Mouse (Mus musculus): ENCODE measurements at regions not wholly inside any gene's neighbourhood (a gene's known extent, or its start where the extent isn't known, plus 50 kb on each side); places are given as distances from the start of the nearest gene placed in this dataset.

- Histone ChIP-seq H3K27ac (0 out of 2 replicates have a peak overlapping the region, but pooled peaks have one; percentile 28), H3K4me1 (no peaks in the 10 kb centered on the region), H3K4me2 (no peak overlapping the region), H3K27me3 (no peaks in the 10 kb centered on the region), H3K9ac (no peak overlapping the region), H3K36me3 (no peaks in the 10 kb centered on the region), H3K4me3 (replicated peaks) (no peak overlapping the region), H3K9me3 (replicated peaks) (no peaks in the 10 kb centered on the region)
- WGBS = 65% methylated on average over 3 of the region's 3 CpGs
- ATAC-seq (replicated peaks; ENCODE audit: low FRiP score) = peak; percentile 62
These were observed 159.6 kb upstream of the Nlrp1b start for GRCm38 (mm10) chr11:71390151-71390550.

- WGBS = 35% methylated on average over 3 of the region's 3 CpGs
These were observed 160.1 kb upstream of the Nlrp1b start for GRCm38 (mm10) chr11:71390616-71391015.

GRCm38 (mm10) chr11:71393406-71393805, 162.9 kb upstream of the Nlrp1b start:
- H3K27ac ChIP-seq = no peak overlapping the region
- no peaks in the 10 kb centered on the region for H3K27me3 ChIP-seq
- no peak overlapping the region for H3K4me2 ChIP-seq
- no peaks in the 10 kb centered on the region for H3K9me3 ChIP-seq (replicated peaks)
- no peak overlapping the region for H3K4me3 ChIP-seq (replicated peaks)
- ATAC-seq (replicated peaks; ENCODE audit: low FRiP score) = no peak
- WGBS = 82% methylated on average over 5 of the region's 5 CpGs
- H3K4me1 ChIP-seq = no peaks in the 10 kb centered on the region
- H3K9ac ChIP-seq = no peak overlapping the region
- H3K36me3 ChIP-seq = no peaks in the 10 kb centered on the region

More at GRCm38 (mm10) chr11:71390616-71391015, 160.1 kb upstream of the Nlrp1b start:
- no peak overlapping the region for H3K27ac ChIP-seq
- H3K27me3 ChIP-seq = no peaks in the 10 kb centered on the region
- H3K9ac ChIP-seq = no peak overlapping the region
- H3K4me3 ChIP-seq (replicated peaks) = no peak overlapping the region
- no peaks in the 10 kb centered on the region for H3K36me3 ChIP-seq
- H3K4me1 ChIP-seq = no peaks in the 10 kb centered on the region
- no peak for ATAC-seq (replicated peaks; ENCODE audit: low FRiP score)
- no peaks in the 10 kb centered on the region for H3K9me3 ChIP-seq (replicated peaks)
- no peak overlapping the region for H3K4me2 ChIP-seq

- H3K27me3 ChIP-seq = no peaks in the 10 kb centered on the region
- no peak overlapping the region for H3K4me2 ChIP-seq
- WGBS = 55% methylated on average over 4 of the region's 4 CpGs
- no peak for ATAC-seq (replicated peaks; ENCODE audit: low FRiP score)
- H3K36me3 ChIP-seq = no peaks in the 10 kb centered on the region
- no peaks in the 10 kb centered on the region for H3K9me3 ChIP-seq (replicated peaks)
- no peak overlapping the region for H3K4me3 ChIP-seq (replicated peaks)
- H3K4me1 ChIP-seq = no peaks in the 10 kb centered on the region
- no peak overlapping the region for H3K9ac ChIP-seq
- H3K27ac ChIP-seq = no peak overlapping the region
These were observed 164.5 kb upstream of the Nlrp1b start for GRCm38 (mm10) chr11:71395023-71395422.

GRCm38 (mm10) chr11:71395631-71396030, 165.1 kb upstream of the Nlrp1b start:
- Histone ChIP-seq H3K4me3 (replicated peaks) (no peak overlapping the region), H3K4me1 (no peaks in the 10 kb centered on the region), H3K4me2 (no peak overlapping the region), H3K36me3 (no peaks in the 10 kb centered on the region), H3K9ac (no peak overlapping the region), H3K9me3 (replicated peaks) (no peaks in the 10 kb centered on the region), H3K27me3 (no peaks in the 10 kb centered on the region), H3K27ac (no peak overlapping the region)
- ATAC-seq (replicated peaks; ENCODE audit: low FRiP score) = no peak
- 59% methylated on average over 1 of the region's 1 CpGs for WGBS

- Histone ChIP-seq H3K36me3 (no peaks in the 10 kb centered on the region), H3K9me3 (replicated peaks) (no peaks in the 10 kb centered on the region), H3K4me2 (no peak overlapping the region), H3K9ac (no peak overlapping the region), H3K4me3 (replicated peaks) (no peak overlapping the region), H3K27ac (no peak overlapping the region), H3K27me3 (no peaks in the 10 kb centered on the region), H3K4me1 (no peaks in the 10 kb centered on the region)
- WGBS = 89% methylated on average over 2 of the region's 2 CpGs
- no peak for ATAC-seq (replicated peaks; ENCODE audit: low FRiP score)
These were observed 169.8 kb upstream of the Nlrp1b start for GRCm38 (mm10) chr11:71400351-71400750.

- no peak for ATAC-seq (replicated peaks; ENCODE audit: low FRiP score)
- Histone ChIP-seq H3K9ac (no peak overlapping the region), H3K4me3 (replicated peaks) (no peak overlapping the region), H3K4me2 (no peak overlapping the region), H3K4me1 (no peaks in the 10 kb centered on the region), H3K36me3 (no peaks in the 10 kb centered on the region), H3K9me3 (replicated peaks) (no peaks in the 10 kb centered on the region), H3K27ac (no peak overlapping the region), H3K27me3 (no peaks in the 10 kb centered on the region)
- 100% methylated on average over 2 of the region's 2 CpGs for WGBS
These were observed 171.1 kb upstream of the Nlrp1b start for GRCm38 (mm10) chr11:71401411-71402276.

- Histone ChIP-seq H3K27ac (no peak overlapping the region), H3K4me2 (no peak overlapping the region), H3K36me3 (no peaks in the 10 kb centered on the region), H3K27me3 (no peaks in the 10 kb centered on the region), H3K9ac (no peak overlapping the region), H3K4me3 (replicated peaks) (no peak overlapping the region), H3K9me3 (replicated peaks) (no peaks in the 10 kb centered on the region), H3K4me1 (no peaks in the 10 kb centered on the region)
- 96% methylated on average over 3 of the region's 3 CpGs for WGBS
- ATAC-seq (replicated peaks; ENCODE audit: low FRiP score) = no peak
These were observed 173.8 kb upstream of the Nlrp1b start for GRCm38 (mm10) chr11:71404361-71404760.

- no peaks in the 10 kb centered on the region for H3K4me1 ChIP-seq
- WGBS = 77% methylated on average over 6 of the region's 6 CpGs
- no peak overlapping the region for H3K4me2 ChIP-seq
- H3K27me3 ChIP-seq = no peaks in the 10 kb centered on the region
- no peak overlapping the region for H3K27ac ChIP-seq
- H3K9ac ChIP-seq = no peak overlapping the region
- H3K9me3 ChIP-seq (replicated peaks) = no peaks in the 10 kb centered on the region
- ATAC-seq (replicated peaks; ENCODE audit: low FRiP score) = no peak
- H3K4me3 ChIP-seq (replicated peaks) = no peak overlapping the region
- no peaks in the 10 kb centered on the region for H3K36me3 ChIP-seq
These were observed 176.5 kb upstream of the Nlrp1b start for GRCm38 (mm10) chr11:71407043-71407442.

GRCm38 (mm10) chr11:71409211-71409765, 178.8 kb upstream of the Nlrp1b start:
- ATAC-seq (replicated peaks; ENCODE audit: low FRiP score) = no peak
- Histone ChIP-seq H3K9me3 (replicated peaks) (no peaks in the 10 kb centered on the region), H3K4me2 (no peak overlapping the region), H3K36me3 (no peaks in the 10 kb centered on the region), H3K9ac (no peak overlapping the region), H3K27me3 (no peaks in the 10 kb centered on the region), H3K4me1 (no peaks in the 10 kb centered on the region), H3K4me3 (replicated peaks) (no peak overlapping the region), H3K27ac (no peak overlapping the region)
- WGBS = 87% methylated on average over 6 of the region's 6 CpGs

GRCm38 (mm10) chr11:71410582-71410981, 180.0 kb upstream of the Nlrp1b start:
- Histone ChIP-seq H3K4me2 (no peak overlapping the region), H3K4me1 (0 out of 2 replicates have a peak, but pooled peaks cover 7% of the 10 kb centered on the region), H3K27me3 (no peaks in the 10 kb centered on the region), H3K27ac (no peak overlapping the region), H3K9me3 (replicated peaks) (no peaks in the 10 kb centered on the region), H3K36me3 (no peaks in the 10 kb centered on the region), H3K9ac (no peak overlapping the region), H3K4me3 (replicated peaks) (no peak overlapping the region)
- 92% methylated on average over 3 of the region's 3 CpGs for WGBS
- ATAC-seq (replicated peaks; ENCODE audit: low FRiP score) = no peak

GRCm38 (mm10) chr11:71411958-71412357, 181.4 kb upstream of the Nlrp1b start:
- 77% methylated on average over 1 of the region's 1 CpGs for WGBS
- Histone ChIP-seq H3K4me1 (0 out of 2 replicates have a peak, but pooled peaks cover 7% of the 10 kb centered on the region), H3K36me3 (no peaks in the 10 kb centered on the region), H3K4me3 (replicated peaks) (no peak overlapping the region), H3K27ac (no peak overlapping the region), H3K27me3 (no peaks in the 10 kb centered on the region), H3K4me2 (no peak overlapping the region), H3K9me3 (replicated peaks) (no peaks in the 10 kb centered on the region), H3K9ac (no peak overlapping the region)
- no peak for ATAC-seq (replicated peaks; ENCODE audit: low FRiP score)
